Mouse (Mus musculus) neural tube, embryonic 14.5 days (tissue): ENCODE data around the gene Lrp10. TPM values are rescaled to one million over a fixed set of nuclear protein-coding genes. Genes with fewer than 3 reads are reported as not detected.

Experiments
- ATAC-seq: fragments of 200-750 bp; cut with Nextera tagmentation; 2 replicates; pipeline ENCODE4 v1.8.0; 2017; ENCODE audit warnings: low read depth, mild to moderate bottlenecking, moderate TSS enrichment, moderate library complexity
- H3K27ac ChIP-seq: fragments of 300-500 bp; sonication (generic); 2 replicates; pipeline ENCODE4 v1.5.1; 2014; ENCODE audit warnings: low read depth, mild to moderate bottlenecking, control low read depth, low read length, moderate library complexity, mixed read lengths
- H3K27me3 ChIP-seq: fragments of 300-500 bp; sonication (generic); 2 replicates; pipeline ENCODE4 v1.6.1; 2014; ENCODE audit warnings: low read length; ENCODE audit not compliant: control insufficient read depth, insufficient read depth
- H3K36me3 ChIP-seq: fragments of 300-500 bp; sonication (generic); 2 replicates; pipeline ENCODE4 v1.6.1; 2014; ENCODE audit warnings: low read length, mixed read lengths; ENCODE audit not compliant: control insufficient read depth, insufficient read depth
- H3K4me1 ChIP-seq: fragments of 300-500 bp; sonication (generic); 2 replicates; pipeline ENCODE4 v1.6.1; 2014; ENCODE audit warnings: low read length; ENCODE audit not compliant: control insufficient read depth, insufficient read depth
- H3K4me2 ChIP-seq: fragments of 300-500 bp; sonication (generic); 2 replicates; pipeline ENCODE4 v1.6.1; 2014; ENCODE audit warnings: mild to moderate bottlenecking, low read depth, low read length, control low read depth
- H3K4me3 ChIP-seq: fragments of 300-500 bp; sonication (generic); 2 replicates; pipeline ENCODE4 v1.5.1; 2014; ENCODE audit warnings: low read depth, low read length, control low read depth, mixed read lengths
- H3K9ac ChIP-seq: fragments of 300-500 bp; sonication (generic); replicated peaks from 2 replicates; pipeline ENCODE4 v1.6.1; 2014; ENCODE audit warnings: low read depth, mild to moderate bottlenecking, control low read depth, low read length, mixed read lengths
- H3K9me3 ChIP-seq: fragments of 300-500 bp; sonication (generic); 2 replicates; pipeline ENCODE4 v1.6.1; 2016; ENCODE audit warnings: low read length; ENCODE audit not compliant: control insufficient read depth
- WGBS: fragments of 180-500 bp; shearing (Covaris S2); extraction: QIAGEN DNeasy Blood & Tissue Kit; methylation state at CpG from one replicate; pipeline ENCODE4 v1.1.7; 2014; 5-methylcytosine and 5-hydroxymethylcytosine counted together
- polyA plus RNA-seq: library from polyadenylated mRNA; unstranded; fragments of >200 nt; fragmentation: Nextera tagmentation; extraction: Ambion mirVana; gene quantifications from 2 replicates; pipeline ENCODE4 v1.2.1, GENCODE M21; 2014

Lrp10 gene
- polyA plus RNA-seq, 1 experiment from 2014 or later, result 26.0 TPM

- 4% methylated on average over 54 of the region's 54 CpGs for whole genome bisulfite sequencing
- Histone ChIP-seq H3K4me3 (peak overlapping the region; percentile 52), H3K9me3 (no peaks in the 10 kb centered on the region), H3K4me2 (peak overlapping the region; percentile 63), H3K27me3 (0 out of 2 replicates have a peak, but pooled peaks cover 3% of the 10 kb centered on the region), H3K4me1 (peaks cover 12% of the 10 kb centered on the region; the same call in 1 of the 2 replicates), H3K27ac (peak overlapping the region; percentile 79), H3K9ac (peak overlapping the region; percentile 77), H3K36me3 (peaks cover 5% of the 10 kb centered on the region; the same call in 1 of the 2 replicates)
- peak; percentile 23 for ATAC-seq
Observed at GRCm38 (mm10) chr14:54432078-54432836, 31.7 kb upstream of the Lrp10 start.

GRCm38 (mm10) chr14:54432837-54433830, 30.8 kb upstream of the Lrp10 start:
- H3K27me3 ChIP-seq, result 0 out of 2 replicates have a peak, but pooled peaks cover 3% of the 10 kb centered on the region
- H3K36me3 ChIP-seq, result peaks cover 5% of the 10 kb centered on the region; the same call in 1 of the 2 replicates
- H3K27ac ChIP-seq, result peak overlapping the region; percentile 35; the same call in 1 of the 2 replicates
- H3K4me1 ChIP-seq, result peaks cover 8% of the 10 kb centered on the region; the same call in 1 of the 2 replicates
- WGBS, result 44% methylated on average over 17 of the region's 17 CpGs
- H3K4me3 ChIP-seq, result peak overlapping the region; percentile 52
- ATAC-seq, result 0 out of 2 replicates have a peak, but pooled peaks have one; percentile 15
- H3K4me2 ChIP-seq, result peak overlapping the region; percentile 63
- peak overlapping the region; percentile 77 for H3K9ac ChIP-seq
- H3K9me3 ChIP-seq, result no peaks in the 10 kb centered on the region

GRCm38 (mm10) chr14:54433941-54434531, 29.9 kb upstream of the Lrp10 start:
- WGBS, result 79% methylated on average over 12 of the region's 12 CpGs
- peak overlapping the region; percentile 77; the same call in 1 of the 2 replicates for H3K9ac ChIP-seq
- peak overlapping the region; percentile 63 for H3K4me2 ChIP-seq
- peak overlapping the region; percentile 52; the same call in 1 of the 2 replicates for H3K4me3 ChIP-seq
- peaks cover 5% of the 10 kb centered on the region; the same call in 1 of the 2 replicates for H3K36me3 ChIP-seq
- no peaks in the 10 kb centered on the region for H3K9me3 ChIP-seq
- 0 out of 2 replicates have a peak, but pooled peaks cover 3% of the 10 kb centered on the region for H3K27me3 ChIP-seq
- ATAC-seq, result no peak
- H3K27ac ChIP-seq, result no peak overlapping the region; the same call in 1 of the 2 replicates
- peaks cover 8% of the 10 kb centered on the region; the same call in 1 of the 2 replicates for H3K4me1 ChIP-seq

GRCm38 (mm10) chr14:54435194-54435918, 28.6 kb upstream of the Lrp10 start:
- no peak overlapping the region for H3K4me3 ChIP-seq
- H3K36me3 ChIP-seq, result no peaks in the 10 kb centered on the region
- 89% methylated on average over 11 of the region's 11 CpGs for WGBS
- no peaks in the 10 kb centered on the region for H3K9me3 ChIP-seq
- peaks cover 1% of the 10 kb centered on the region; the same call in 1 of the 2 replicates for H3K4me1 ChIP-seq
- H3K9ac ChIP-seq, result no peak overlapping the region
- no peak overlapping the region for H3K4me2 ChIP-seq
- no peak overlapping the region for H3K27ac ChIP-seq
- H3K27me3 ChIP-seq, result 0 out of 2 replicates have a peak, but pooled peaks cover 3% of the 10 kb centered on the region
- no peak for ATAC-seq

GRCm38 (mm10) chr14:54439155-54439554, 24.8 kb upstream of the Lrp10 start:
- Histone ChIP-seq H3K4me3 (no peak overlapping the region), H3K4me2 (no peak overlapping the region), H3K9ac (no peak overlapping the region), H3K36me3 (no peaks in the 10 kb centered on the region), H3K27ac (no peak overlapping the region), H3K4me1 (no peaks in the 10 kb centered on the region), H3K27me3 (no peaks in the 10 kb centered on the region), H3K9me3 (no peaks in the 10 kb centered on the region)
- 86% methylated on average over 12 of the region's 12 CpGs for WGBS
- no peak for ATAC-seq

DNA sequence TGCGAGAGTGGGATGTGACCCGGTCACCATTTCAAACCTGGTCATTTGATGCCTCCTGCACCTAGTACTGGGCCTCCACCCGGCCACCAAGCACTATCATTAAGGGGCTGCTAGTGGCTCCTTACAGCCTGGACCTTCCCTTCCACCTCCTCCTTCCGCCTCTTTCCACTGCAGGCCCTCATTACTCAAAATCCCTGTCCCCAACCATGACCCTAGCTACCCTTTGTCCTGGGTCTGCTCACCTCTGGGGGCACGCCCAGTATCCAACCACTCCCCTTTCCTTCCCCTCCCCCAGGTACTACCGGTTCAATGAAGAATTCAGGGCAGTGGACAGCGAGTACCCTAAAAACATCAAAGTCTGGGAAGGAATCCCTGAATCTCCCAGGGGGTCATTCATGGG, 24.3 kb upstream of the Lrp10 start:
- Histone ChIP-seq H3K4me3 (no peak overlapping the region), H3K4me2 (no peak overlapping the region), H3K9me3 (no peaks in the 10 kb centered on the region), H3K4me1 (no peaks in the 10 kb centered on the region), H3K36me3 (no peaks in the 10 kb centered on the region), H3K9ac (no peak overlapping the region), H3K27me3 (no peaks in the 10 kb centered on the region), H3K27ac (no peak overlapping the region)
- 66% methylated on average over 7 of the region's 7 CpGs for WGBS
- no peak for ATAC-seq

GRCm38 (mm10) chr14:54440538-54440937, 23.4 kb upstream of the Lrp10 start:
- WGBS, result 94% methylated on average over 14 of the region's 14 CpGs
- no peak for ATAC-seq
- no peaks in the 10 kb centered on the region for H3K4me1 ChIP-seq

DNA sequence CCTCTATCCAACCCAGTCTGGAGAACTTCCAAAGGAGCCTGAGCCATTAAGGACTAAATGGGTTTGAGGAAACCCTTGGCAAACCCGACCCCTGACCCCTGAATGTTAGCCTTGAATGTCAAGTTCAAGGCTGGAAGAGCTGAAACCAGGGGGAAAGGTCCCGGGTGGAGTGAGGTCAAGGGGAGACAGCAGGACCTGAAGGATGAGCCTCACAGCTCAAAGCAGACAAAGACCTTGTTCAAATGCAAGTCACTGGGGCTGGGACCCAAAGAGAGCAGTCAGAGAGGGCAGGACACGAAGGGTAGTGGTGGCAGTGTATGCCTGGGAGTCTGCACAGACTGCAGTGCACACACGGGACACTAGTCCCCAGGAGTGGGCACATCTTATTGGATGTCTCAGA, 22.6 kb upstream of the Lrp10 start:
- ATAC-seq, result no peak
- Histone ChIP-seq H3K4me2 (no peak overlapping the region), H3K4me3 (no peak overlapping the region), H3K27me3 (no peaks in the 10 kb centered on the region), H3K4me1 (no peaks in the 10 kb centered on the region), H3K36me3 (no peaks in the 10 kb centered on the region), H3K27ac (no peak overlapping the region), H3K9me3 (no peaks in the 10 kb centered on the region), H3K9ac (no peak overlapping the region)
- 79% methylated on average over 4 of the region's 4 CpGs for WGBS

More at GRCm38 (mm10) chr14:54440538-54440937, 23.4 kb upstream of the Lrp10 start:
- H3K9me3 ChIP-seq, result no peaks in the 10 kb centered on the region
- H3K9ac ChIP-seq, result no peak overlapping the region
- no peak overlapping the region for H3K4me3 ChIP-seq
- H3K36me3 ChIP-seq, result no peaks in the 10 kb centered on the region
- H3K27me3 ChIP-seq, result no peaks in the 10 kb centered on the region
- no peak overlapping the region for H3K4me2 ChIP-seq
- H3K27ac ChIP-seq, result no peak overlapping the region
